Mouse (Mus musculus) liver, embryonic 16.5 days (tissue): ENCODE results near the gene Btn2a2. TPM values are rescaled to one million over a fixed set of nuclear protein-coding genes. Genes with fewer than 3 reads are reported as not detected.

Experiments
- ATAC-seq: fragments of 200-750 bp; cut with Nextera tagmentation; 2 replicates; pipeline ENCODE4 v1.8.0; 2017; ENCODE audit warnings: low read depth, mild to moderate bottlenecking, moderate number of reproducible peaks, moderate library complexity
- H3K27ac ChIP-seq: fragments of 300-500 bp; sonication (generic); 2 replicates; pipeline ENCODE4 v1.5.1; 2014; ENCODE audit warnings: mild to moderate bottlenecking, low read length
- H3K27me3 ChIP-seq: fragments of 300-500 bp; sonication (generic); 2 replicates; pipeline ENCODE4 v1.6.1; 2014; ENCODE audit warnings: low read depth, low read length, mixed read lengths; ENCODE audit not compliant: control insufficient read depth, insufficient read depth
- H3K36me3 ChIP-seq: fragments of 300-500 bp; sonication (generic); 2 replicates; pipeline ENCODE4 v1.6.1; 2014; ENCODE audit warnings: mild to moderate bottlenecking; ENCODE audit not compliant: control insufficient read depth, insufficient read depth
- H3K4me1 ChIP-seq: fragments of 300-500 bp; sonication (generic); 2 replicates; pipeline ENCODE4 v1.6.1; 2014; ENCODE audit warnings: low read depth, low read length, mixed read lengths; ENCODE audit not compliant: control insufficient read depth
- H3K4me2 ChIP-seq: fragments of 300-500 bp; sonication (generic); 2 replicates; pipeline ENCODE4 v1.6.1; 2014; ENCODE audit warnings: low read depth, low read length, mixed read lengths
- H3K4me3 ChIP-seq: fragments of 300-500 bp; sonication (generic); 2 replicates; pipeline ENCODE4 v1.5.1; 2014; ENCODE audit warnings: low read depth, mild to moderate bottlenecking, low read length
- H3K9ac ChIP-seq: fragments of 300-500 bp; sonication (generic); 2 replicates; pipeline ENCODE4 v1.6.1; 2014; ENCODE audit warnings: low read depth, low read length
- H3K9me3 ChIP-seq: fragments of 300-500 bp; sonication (generic); replicated peaks from 2 replicates; pipeline ENCODE4 v1.6.1; 2016; ENCODE audit warnings: low read length; ENCODE audit not compliant: control insufficient read depth
- WGBS: fragments of 180-500 bp; shearing (Covaris S2); extraction: QIAGEN DNeasy Blood & Tissue Kit; methylation state at CpG from one replicate; pipeline ENCODE4 v1.1.7; 2014; ENCODE audit not compliant: insufficient replicate concordance; 5-methylcytosine and 5-hydroxymethylcytosine counted together
- polyA plus RNA-seq: library from polyadenylated mRNA; unstranded; fragments of >200 nt; fragmentation: Nextera tagmentation; extraction: Ambion mirVana; gene quantifications from 2 replicates; pipeline ENCODE4 v1.2.1, GENCODE M21; 2015

Btn2a2 gene
- polyA plus RNA-seq, 1 experiment from 2014 or later = not detected

DNA sequence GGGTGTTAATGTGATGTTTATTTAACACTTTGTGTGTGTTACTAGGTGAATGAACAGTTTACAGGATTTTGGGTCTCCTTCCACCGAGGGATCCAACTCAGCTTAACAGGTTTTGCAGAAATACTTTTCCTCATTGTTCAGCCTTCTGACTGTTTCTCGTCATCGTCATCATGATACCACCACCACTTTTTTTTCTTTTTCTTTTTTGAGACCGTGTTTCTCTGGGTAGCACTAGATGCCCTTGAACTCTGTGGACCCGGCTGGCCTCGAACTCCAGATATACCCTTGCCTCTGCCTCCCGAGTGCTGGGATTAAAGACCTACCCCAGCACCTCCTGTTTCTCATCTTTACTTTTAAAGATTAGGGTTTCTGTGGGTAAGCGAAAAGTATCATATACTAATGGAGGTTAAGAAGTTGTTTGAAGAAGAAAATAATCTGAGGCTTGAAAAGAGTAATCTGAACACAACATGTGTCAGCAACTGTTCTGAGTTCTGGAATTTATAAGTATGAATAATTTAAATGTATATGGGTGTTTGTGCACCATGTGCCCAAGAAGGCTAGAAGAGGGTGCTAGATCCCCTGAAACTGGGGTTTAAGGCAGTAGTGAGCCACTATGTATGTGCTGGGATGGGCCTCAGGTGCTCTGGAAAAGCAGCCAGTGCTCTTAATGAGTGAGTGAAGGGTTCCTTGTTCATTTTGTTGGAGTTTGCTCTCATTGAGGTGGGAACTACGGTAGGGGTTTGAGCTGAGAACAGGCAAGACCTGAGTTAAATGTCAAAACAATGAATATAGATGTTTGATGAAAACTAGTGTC, 43.8 kb upstream of the Btn2a2 start:
- H3K4me2 ChIP-seq = peak overlapping the region; percentile 64
- no peaks in the 10 kb centered on the region for H3K9me3 ChIP-seq
- H3K27me3 ChIP-seq = no peaks in the 10 kb centered on the region
- H3K36me3 ChIP-seq = no peaks in the 10 kb centered on the region
- WGBS = 15% methylated on average over 9 of the region's 9 CpGs
- H3K4me3 ChIP-seq = peak overlapping the region; percentile 65
- no peak for ATAC-seq
- H3K4me1 ChIP-seq = peaks cover 22% of the 10 kb centered on the region
- H3K27ac ChIP-seq = peak overlapping the region; percentile 96
- peak overlapping the region; percentile 78 for H3K9ac ChIP-seq

DNA sequence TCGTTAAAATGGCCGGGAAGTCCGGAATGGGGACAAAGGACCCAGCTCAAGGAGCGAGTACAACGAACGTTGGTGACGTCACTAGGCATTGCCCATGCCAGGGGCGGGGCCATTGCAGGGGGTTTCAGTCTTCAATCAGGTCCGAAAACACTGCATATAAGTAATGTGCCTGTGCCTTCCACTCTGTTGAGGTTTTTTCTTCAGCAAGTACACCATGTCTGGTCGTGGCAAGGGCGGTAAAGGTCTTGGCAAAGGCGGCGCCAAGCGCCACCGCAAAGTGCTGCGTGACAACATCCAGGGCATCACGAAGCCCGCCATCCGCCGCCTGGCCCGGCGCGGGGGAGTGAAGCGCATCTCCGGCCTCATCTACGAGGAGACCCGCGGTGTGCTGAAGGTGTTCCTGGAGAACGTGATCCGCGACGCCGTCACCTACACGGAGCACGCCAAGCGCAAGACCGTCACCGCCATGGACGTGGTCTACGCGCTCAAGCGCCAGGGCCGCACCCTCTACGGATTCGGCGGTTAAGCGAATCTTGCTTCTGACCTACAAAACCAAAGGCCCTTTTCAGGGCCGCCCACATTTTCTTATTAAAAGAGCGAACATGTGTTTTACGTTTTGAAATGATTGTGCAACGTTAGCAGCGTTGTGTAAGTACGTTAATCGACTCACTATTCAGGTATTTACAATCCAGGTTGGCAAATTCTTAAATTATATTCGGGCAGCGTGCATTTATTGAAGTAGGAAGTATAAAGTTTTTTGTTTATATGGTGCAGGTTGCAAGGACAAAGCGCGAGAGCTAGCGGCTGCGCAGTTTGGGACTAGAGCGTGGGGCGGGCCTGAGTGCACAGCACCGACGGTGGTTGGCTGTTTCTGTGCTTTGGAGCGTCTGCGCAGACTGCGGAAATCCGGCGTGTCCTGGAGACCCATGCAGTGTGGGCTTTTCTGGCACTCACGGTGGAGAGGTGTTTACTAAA, 42.5 kb upstream of the Btn2a2 start, which contains the start of gene Hist1h4h:
Gene Hist1h4h (plus strand): TSS at position 150 of the 975 bp plus-strand sequence.
- Histone ChIP-seq H3K36me3 (no peaks in the 10 kb centered on the region), H3K4me3 (peak within 1 kb of the TSS; percentile 65), H3K4me2 (peak within 1 kb of the TSS; percentile 64), H3K9me3 (no peaks in the 10 kb centered on the region), H3K27me3 (no peaks in the 10 kb centered on the region), H3K27ac (peak within 1 kb of the TSS; percentile 96), H3K4me1 (peaks cover 15% of the 10 kb centered on the region), H3K9ac (peak within 1 kb of the TSS; percentile 78)
- ATAC-seq = peak; percentile 62
- WGBS = under 1% methylated on average over 55 of the region's 70 CpGs

DNA sequence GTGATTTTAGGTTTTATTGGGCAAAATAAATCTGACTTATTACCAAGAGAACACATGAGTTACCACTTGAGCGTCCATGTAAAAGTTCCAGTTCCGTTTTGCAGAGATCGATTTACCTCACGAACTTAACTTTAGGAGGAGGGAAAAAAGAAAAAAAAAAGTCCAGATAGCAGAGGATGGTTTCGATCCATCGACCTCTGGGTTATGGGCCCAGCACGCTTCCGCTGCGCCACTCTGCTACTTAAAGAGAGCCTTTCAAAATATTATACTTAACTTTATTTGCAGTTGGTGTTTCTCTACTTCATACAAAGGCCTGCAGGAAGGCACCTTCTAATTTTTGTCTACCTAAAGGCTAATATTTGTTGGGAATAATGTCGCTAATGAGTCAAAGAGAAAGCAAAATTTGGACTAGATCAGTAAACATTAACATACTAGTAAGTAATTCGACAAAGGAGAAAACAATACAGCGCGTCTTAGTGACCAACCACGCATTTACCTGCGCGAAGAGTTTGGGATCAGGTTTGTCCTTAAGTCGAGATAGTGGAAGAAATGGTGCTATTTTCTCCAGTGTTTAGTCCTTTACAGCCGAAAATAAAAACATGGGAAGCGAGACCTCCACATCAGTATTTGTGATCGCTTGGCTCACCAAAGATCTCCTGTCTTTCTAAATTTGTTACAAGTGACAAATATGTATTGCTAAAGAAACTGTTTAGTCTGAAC, 41.7 kb upstream of the Btn2a2 start:
- WGBS = 0% methylated on average over 20 of the region's 20 CpGs
- H3K4me1 ChIP-seq = peaks cover 20% of the 10 kb centered on the region
- peak overlapping the region; percentile 65 for H3K4me3 ChIP-seq
- H3K9me3 ChIP-seq = no peaks in the 10 kb centered on the region
- no peak for ATAC-seq
- H3K36me3 ChIP-seq = no peaks in the 10 kb centered on the region
- peak overlapping the region; percentile 96 for H3K27ac ChIP-seq
- H3K27me3 ChIP-seq = no peaks in the 10 kb centered on the region
- H3K4me2 ChIP-seq = peak overlapping the region; percentile 64
- peak overlapping the region; percentile 78 for H3K9ac ChIP-seq

DNA sequence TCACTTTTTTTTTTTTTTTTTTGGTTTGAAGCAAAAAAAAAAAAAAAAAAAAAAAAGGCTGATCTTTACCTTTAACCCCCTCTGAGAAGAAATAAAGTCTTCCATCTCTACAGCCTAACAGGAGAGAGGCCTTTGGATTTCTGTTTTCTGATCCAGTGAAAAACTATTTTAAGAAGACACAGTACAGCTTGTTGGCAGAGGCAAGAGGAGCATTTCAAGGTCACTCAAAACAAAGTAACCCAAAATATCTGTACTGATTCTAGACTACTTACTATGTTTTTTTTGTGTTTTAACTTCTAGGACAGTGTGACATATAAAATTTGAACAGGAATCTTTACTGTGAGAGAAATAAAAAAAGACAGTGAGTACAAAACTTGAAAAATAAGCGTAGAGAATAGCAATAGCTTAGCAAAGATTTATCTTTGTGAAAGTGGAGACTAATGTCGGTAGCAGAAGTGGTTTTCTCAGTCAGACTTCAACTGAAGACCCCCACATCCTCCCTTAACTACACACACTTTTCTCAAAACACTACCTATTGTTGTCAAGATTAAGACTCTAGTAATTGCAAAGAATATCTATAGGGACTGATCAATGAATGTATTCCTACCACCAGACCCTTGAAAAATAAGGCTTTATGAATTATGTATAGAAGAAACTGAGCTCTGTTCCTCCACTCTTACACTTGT, 41.0 kb upstream of the Btn2a2 start:
- ATAC-seq = no peak
- Histone ChIP-seq H3K4me3 (peak overlapping the region; percentile 65), H3K9me3 (no peaks in the 10 kb centered on the region), H3K27me3 (no peaks in the 10 kb centered on the region), H3K9ac (peak overlapping the region; percentile 78), H3K4me2 (peak overlapping the region; percentile 64), H3K36me3 (no peaks in the 10 kb centered on the region), H3K4me1 (peaks cover 23% of the 10 kb centered on the region), H3K27ac (peak overlapping the region; percentile 96)
- WGBS = 18% methylated on average over 2 of the region's 2 CpGs

DNA sequence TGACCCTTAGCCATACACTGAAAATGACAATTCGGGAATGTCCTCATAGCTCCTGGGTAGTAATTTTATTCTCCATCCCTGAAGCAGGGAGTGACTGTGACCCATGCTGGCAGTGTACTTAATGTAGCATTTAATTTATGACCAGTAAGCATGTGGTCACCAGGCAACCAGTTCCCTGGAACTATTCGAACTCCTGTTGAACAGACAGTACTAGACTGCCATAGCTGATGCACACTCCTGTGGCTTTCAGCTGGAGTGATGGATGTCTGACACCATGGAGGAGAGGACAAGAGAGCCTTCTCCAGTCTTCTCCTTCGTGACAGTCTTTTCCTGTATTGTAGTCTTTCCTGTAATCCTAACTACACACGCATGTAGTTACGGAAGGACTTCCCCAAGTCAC, 40.3 kb upstream of the Btn2a2 start:
- no peak overlapping the region for H3K27ac ChIP-seq
- 79% methylated on average over 5 of the region's 5 CpGs for WGBS
- H3K27me3 ChIP-seq = no peaks in the 10 kb centered on the region
- no peaks in the 10 kb centered on the region for H3K9me3 ChIP-seq
- H3K36me3 ChIP-seq = no peaks in the 10 kb centered on the region
- H3K4me3 ChIP-seq = no peak overlapping the region
- no peak for ATAC-seq
- H3K4me2 ChIP-seq = no peak overlapping the region
- peaks cover 25% of the 10 kb centered on the region for H3K4me1 ChIP-seq
- H3K9ac ChIP-seq = no peak overlapping the region

DNA sequence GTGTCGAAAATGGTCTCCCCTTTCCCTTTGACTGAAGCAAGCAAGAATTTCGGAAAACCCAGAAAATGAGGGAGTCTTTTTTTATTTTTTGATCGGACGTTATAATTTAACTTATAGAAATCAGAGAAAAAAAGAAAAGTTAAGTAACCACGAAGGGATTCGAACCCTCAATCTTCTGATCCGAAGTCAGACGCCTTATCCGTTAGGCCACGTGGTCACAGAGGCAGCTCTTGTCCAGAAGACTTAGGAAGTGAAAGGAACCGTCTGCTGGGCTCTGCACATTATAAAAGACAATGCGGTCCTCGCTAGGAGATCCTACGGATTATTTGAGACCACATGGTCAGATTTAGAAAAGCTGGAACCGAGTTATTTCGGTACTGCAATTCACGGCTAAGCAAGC, 37.7 kb upstream of the Btn2a2 start:
- no peak overlapping the region for H3K27ac ChIP-seq
- no peak for ATAC-seq
- H3K27me3 ChIP-seq = no peaks in the 10 kb centered on the region
- H3K4me3 ChIP-seq = peak overlapping the region; percentile 55
- H3K36me3 ChIP-seq = no peaks in the 10 kb centered on the region
- under 1% methylated on average over 17 of the region's 17 CpGs for WGBS
- no peaks in the 10 kb centered on the region for H3K9me3 ChIP-seq
- H3K4me2 ChIP-seq = peak overlapping the region; percentile 68
- peak overlapping the region; percentile 47; the same call in 1 of the 2 replicates for H3K9ac ChIP-seq
- H3K4me1 ChIP-seq = peaks cover 16% of the 10 kb centered on the region

DNA sequence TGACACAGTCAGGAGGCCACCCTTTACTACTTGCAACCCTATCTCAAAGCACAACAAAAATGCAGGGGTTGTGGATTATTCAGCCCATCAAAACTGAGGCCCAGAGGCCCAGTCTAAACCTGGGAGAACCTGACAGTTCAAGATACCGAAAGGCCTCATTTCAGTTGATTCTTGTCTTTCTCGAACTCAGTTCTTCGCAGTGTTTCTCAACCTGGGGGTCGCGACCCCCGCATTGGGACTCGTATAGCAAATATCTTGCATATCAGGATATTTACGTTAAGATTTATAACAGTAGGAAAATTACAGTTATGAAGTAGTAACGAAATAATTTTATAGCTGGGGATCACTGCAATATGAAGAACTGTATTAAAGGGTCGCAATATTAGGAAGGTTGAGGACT, 37.2 kb upstream of the Btn2a2 start:
- ATAC-seq = no peak
- 1% methylated on average over 10 of the region's 10 CpGs for WGBS
- H3K27ac ChIP-seq = no peak overlapping the region; the same call in 1 of the 2 replicates

DNA sequence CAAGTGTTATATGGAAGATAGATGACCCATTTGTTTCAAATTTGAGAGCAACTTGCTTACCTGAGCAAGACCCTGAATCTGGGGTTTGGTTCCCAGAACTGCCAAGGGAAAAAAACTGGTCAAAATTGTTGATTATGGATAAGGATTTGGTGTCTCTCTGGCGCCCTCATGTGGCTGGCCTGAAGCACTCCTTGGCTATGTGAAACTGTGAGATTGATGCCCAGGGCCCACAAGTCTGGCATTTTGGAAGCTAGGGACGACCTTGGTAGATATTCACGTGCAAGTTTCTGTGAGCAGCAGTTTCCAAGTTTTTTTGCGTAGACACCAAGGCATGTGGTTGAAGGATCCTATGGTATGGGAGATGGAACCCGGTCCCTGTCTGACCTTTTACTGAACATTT, 36.0 kb upstream of the Btn2a2 start:
- Histone ChIP-seq H3K27ac (no peak overlapping the region), H3K4me1 (peaks cover 23% of the 10 kb centered on the region), H3K9ac (no peak overlapping the region; the same call in 1 of the 2 replicates), H3K9me3 (no peaks in the 10 kb centered on the region), H3K27me3 (no peaks in the 10 kb centered on the region), H3K4me2 (no peak overlapping the region), H3K36me3 (no peaks in the 10 kb centered on the region), H3K4me3 (no peak overlapping the region)
- 10% methylated on average over 5 of the region's 5 CpGs for WGBS
- ATAC-seq = 0 out of 2 replicates have a peak, but pooled peaks have one; percentile 15

More for the DNA sequence above, 37.2 kb upstream of the Btn2a2 start:
- Histone ChIP-seq H3K36me3 (no peaks in the 10 kb centered on the region), H3K9me3 (no peaks in the 10 kb centered on the region), H3K4me3 (peak overlapping the region; percentile 40), H3K27me3 (no peaks in the 10 kb centered on the region), H3K9ac (0 out of 2 replicates have a peak overlapping the region, but pooled peaks have one; percentile 9), H3K4me2 (peak overlapping the region; percentile 56), H3K4me1 (peaks cover 16% of the 10 kb centered on the region)
